Mouse (Mus musculus) pancreas, adult 10 weeks (tissue): ENCODE data around the gene Wasl. TPM values are rescaled to one million over a fixed set of nuclear protein-coding genes. Genes with fewer than 3 reads are reported as not detected.

ENCODE experiments used
- polyA plus RNA-seq: library from polyadenylated mRNA; stranded (reverse); fragments of 350-450 nt; fragmentation: Illumina TruSeq; extraction: RNeasy Lipid Tissue Mini Kit (QIAGEN cat#74804); gene quantifications from one replicate; pipeline ENCODE4 v1.2.3, GENCODE M21; 2015; ENCODE audit warnings: low read depth, low replicate concordance; ENCODE audit not compliant: insufficient read depth

The Wasl gene
- 8.1 TPM for polyA plus RNA-seq

DNA sequence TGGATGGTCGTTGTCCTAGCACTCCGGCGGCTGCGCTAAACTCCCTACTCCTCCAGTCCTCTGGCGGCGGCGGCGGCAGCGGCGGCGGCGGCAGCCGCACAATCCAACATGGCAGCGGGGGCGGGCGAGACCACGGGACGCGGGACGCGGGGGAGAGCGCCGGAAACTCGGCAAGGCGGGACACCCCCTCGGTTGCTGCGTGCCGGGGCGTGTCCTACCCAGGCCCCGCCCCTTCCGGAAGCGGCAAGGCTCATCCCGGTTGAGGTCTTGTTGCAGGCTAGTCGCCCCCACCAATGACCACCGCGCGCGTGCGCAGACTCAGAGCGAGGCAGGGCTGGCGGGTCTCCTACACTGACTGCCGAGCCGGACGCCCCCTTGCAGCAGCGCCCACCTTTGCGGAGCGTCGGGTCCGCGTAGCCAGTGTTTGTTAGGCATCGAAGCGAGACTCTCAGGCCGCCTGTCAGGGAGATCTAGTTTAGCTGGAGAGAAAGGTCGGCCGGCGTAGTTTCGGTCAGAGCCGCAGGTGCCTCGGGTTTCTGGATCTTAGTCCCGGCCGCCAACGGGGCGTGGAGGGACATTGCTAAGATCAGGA, at the start of gene Wasl:
Wasl (minus strand) TSS at position 143 of the 592 bp plus-strand sequence.

DNA sequence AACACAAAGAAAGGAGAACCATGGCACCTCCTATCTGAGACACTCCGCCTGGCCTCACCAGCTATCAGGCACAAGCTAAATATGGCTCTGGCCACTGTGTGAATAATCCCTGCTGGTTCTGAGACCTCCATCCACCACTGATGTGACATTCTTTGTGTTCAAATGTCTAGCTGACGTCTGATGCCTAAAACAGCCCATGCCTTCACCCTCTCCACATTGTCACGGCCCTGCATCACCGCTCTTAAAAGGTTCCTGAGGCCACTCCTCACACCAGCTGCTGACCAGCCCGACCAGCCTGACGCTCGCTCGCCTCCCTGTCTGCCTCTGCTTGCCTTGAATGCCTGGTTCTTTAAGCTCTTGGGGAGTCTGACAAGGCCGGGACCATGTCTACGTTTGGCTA, 67.3 kb downstream of the Wasl start, which contains the start of gene Lmod2:
Lmod2 (plus strand) TSS at position 263 of the 400 bp plus-strand sequence.

Other genes with a start within 250 kb of the Wasl start
- not detected for gene Iqub, start 149.9 kb downstream of the Wasl start, polyA plus RNA-seq
- gene Ndufa5, start 137.0 kb downstream of the Wasl start, polyA plus RNA-seq = 53.1 TPM
- gene Asb15, start 136.9 kb downstream of the Wasl start, polyA plus RNA-seq = not detected
- gene Lmod2, start 67.2 kb downstream of the Wasl start, polyA plus RNA-seq = not detected
- gene Hyal6, start 68.2 kb upstream of the Wasl start, polyA plus RNA-seq = not detected
- gene Hyal4, start 83.3 kb upstream of the Wasl start, polyA plus RNA-seq = not detected
- not detected for gene Spam1, start 126.2 kb upstream of the Wasl start, polyA plus RNA-seq
- gene Hyal5, start 193.0 kb upstream of the Wasl start, polyA plus RNA-seq = not detected